Mouse (Mus musculus) gastrocnemius, postnatal 25 days (tissue): ENCODE measurements around the gene Pamr1. TPM values are rescaled to one million over a fixed set of nuclear protein-coding genes. Genes with fewer than 3 reads are reported as not detected.
A peak's percentile ranks its signal among the peaks of the same experiment; 100 is the strongest.

Source experiments
- DNase-seq: peaks from one replicate; pipeline ENCODE4 v3.0.0; 2022
- total RNA-seq, 2 experiments: library from RNA; stranded (reverse); gene quantifications; 1 replicate in 1 of 2; 2 replicates in 1 of 2; pipeline ENCODE4 v1.2.3; 2021

Gene Pamr1
- total RNA-seq, 2 experiments from 2014 or later: 4.7 to 6.9 TPM

GRCm38 (mm10) chr2:102661052-102661451, 111.2 kb downstream of the Pamr1 start:
- DNase-seq: no peak

DNA sequence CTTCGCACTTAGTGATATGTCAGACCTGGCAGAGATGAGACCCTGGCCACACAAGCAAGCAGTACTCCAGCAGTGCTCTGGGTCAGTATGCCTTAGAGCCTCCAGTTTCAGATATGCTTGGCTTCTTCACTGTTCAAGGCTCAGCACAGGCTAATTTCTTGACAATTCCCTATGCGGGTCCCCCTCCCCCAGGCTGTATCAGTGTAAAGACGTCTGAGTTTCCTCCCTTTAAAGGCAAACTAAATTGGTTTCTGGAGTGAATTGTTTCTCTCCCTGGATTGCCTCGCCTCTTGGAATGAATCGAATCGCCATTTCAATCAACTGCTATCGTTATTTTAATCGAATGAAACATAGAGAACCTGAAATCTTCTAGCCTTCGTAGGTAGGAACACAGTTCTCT, 113.1 kb downstream of the Pamr1 start:
- no peak for DNase-seq

- DNase-seq: no peak
These were observed 113.5 kb downstream of the Pamr1 start for GRCm38 (mm10) chr2:102663339-102663738.

DNA sequence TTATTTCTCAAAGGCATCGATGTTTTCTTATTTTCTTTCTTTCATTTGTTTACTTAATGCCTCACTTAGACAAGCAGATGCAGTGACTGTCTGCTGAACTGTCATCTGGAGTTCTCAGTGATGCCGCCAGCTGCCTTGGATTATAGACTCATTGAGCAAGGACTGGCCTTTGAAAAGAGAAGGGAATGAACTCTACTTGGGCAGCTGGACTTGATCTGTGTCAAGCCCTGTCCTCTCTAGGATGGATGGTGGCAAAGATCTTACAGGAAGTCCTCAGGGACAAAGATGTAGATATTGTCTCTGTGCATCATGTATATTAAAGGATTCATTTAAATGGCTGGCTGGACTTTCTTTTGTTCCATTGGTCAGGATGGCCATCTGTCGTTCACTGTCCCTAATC, 114.1 kb downstream of the Pamr1 start:
- no peak for DNase-seq

DNA sequence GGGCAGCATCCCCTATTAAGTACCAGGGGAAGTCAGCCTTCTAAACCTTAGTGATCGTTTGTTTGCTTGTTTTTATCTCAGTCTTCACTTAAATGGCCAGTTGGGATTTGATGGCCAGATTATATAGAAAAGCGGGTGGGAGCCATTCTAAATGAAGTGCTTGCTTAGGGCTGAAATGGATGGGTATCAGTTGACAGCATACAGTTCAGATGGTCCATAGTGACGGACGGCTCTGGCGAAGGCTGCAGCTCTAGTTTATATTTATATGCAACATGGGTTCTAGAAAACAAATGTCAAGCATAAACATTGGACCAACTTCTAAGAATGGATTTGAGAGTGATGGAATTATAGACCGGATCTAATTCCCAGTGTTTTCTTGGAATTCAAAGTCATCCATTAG, 118.2 kb downstream of the Pamr1 start:
- no peak for DNase-seq

DNA sequence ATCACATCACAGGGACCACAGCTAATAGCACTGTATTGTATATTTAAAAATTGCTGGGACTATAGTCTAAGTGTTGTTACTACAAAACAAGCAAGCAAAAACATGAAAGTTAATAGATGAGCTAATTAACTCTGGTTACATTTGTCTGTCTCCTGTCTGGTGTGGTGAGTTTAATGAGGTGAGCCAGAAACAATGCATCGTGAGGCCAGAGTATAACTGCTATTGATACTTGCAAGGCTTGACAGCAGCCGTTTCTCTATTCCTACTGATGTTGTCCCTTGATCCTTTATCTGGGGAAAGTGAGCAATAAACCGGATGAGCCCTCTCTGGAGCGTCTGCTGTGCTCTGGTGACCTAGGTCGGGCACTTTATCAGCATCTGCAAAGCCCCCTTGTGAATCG, 119.8 kb downstream of the Pamr1 start:
- DNase-seq: no peak

GRCm38 (mm10) chr2:102674582-102674981, 124.8 kb downstream of the Pamr1 start:
- DNase-seq: no peak

DNA sequence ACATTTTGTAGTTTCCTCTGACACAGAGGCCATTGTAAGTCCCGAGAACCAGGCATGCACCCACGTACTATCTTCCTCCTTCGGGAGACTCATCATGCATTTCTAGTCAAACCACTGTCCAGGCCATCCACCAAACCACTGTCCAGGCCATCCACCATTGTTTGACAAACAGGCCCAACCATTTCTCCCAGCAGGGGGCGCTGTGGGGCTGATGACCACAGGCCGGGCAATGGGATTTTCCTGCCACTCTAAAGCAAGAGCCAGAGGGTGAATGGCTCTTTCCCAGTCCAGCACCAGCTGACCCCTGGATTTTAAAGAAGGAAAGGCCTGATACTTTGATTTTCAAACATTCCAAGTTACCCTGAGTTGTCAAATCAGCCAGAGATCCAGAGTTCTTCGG, 125.5 kb downstream of the Pamr1 start:
- peak; percentile 9 for DNase-seq

GRCm38 (mm10) chr2:102676716-102677312, 127.0 kb downstream of the Pamr1 start:
- no peak for DNase-seq

GRCm38 (mm10) chr2:102677400-102677799, 127.6 kb downstream of the Pamr1 start:
- no peak for DNase-seq

DNA sequence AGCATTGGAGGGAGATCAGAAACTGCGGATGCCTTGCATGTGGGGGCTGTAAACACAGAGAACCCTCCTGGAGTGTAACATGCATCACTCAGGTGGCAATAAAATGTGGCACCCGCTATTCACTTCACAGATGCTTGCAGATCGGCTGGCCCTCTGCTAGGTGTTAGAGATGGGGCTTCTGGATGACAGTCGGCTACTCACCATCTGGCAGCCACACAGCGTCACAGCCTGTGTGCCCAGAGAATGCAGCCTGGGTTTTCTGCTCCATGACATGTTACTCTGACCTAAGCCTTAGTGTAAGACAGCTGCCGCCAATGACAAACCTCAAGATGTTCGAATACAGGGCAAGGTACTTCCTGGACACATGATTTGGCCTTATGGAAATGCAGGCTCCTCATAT, 131.5 kb downstream of the Pamr1 start:
- no peak for DNase-seq

GRCm38 (mm10) chr2:102682168-102682567, 132.4 kb downstream of the Pamr1 start:
- peak; percentile 23 for DNase-seq

- DNase-seq: no peak
These were observed 135.7 kb downstream of the Pamr1 start for GRCm38 (mm10) chr2:102685371-102686107.

DNA sequence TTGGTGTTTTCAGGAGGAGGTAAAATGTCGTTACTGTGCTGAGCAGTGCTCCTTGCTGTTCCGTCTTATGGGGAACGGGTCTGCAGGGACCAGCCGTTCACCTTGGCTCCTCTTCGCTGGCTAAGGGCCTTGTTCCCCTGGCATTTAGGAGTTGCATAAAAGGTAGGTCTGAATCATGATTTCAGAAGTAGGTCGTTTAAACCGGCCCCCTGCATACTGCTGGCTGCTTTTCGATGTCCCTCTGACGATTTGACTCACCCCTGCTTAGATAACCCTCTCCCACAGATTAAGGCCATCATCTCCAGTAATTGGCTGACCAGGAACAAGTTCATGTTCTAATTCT, 136.3 kb downstream of the Pamr1 start:
- DNase-seq: no peak

Other genes with a start within 250 kb of the Pamr1 start
- 10 to 100 TPM; 13.5 to 13.9 TPM for gene Trim44, start 142.2 kb upstream of the Pamr1 start, total RNA-seq
- 1 to 10 TPM in 1 of 2 experiments, under 1 TPM in 1; 0.77 to 1.0 TPM for gene Fjx1, start 97.5 kb upstream of the Pamr1 start, total RNA-seq
- under 1 TPM; 0.05 to 0.69 TPM for gene Slc1a2, start 108.6 kb downstream of the Pamr1 start, total RNA-seq